Mouse (Mus musculus) MEL (cell line): ENCODE results near the gene Evi2a. TPM values are rescaled to one million over a fixed set of nuclear protein-coding genes. Genes with fewer than 3 reads are reported as not detected.

Experiments used
- DNase-seq: peaks from one replicate; pipeline ENCODE4 v3.0.0; 2011; ENCODE audit warnings: low read depth, low spot score
- H3K27ac ChIP-seq: 2 replicates; pipeline ENCODE4 v1.5.1; 2012; ENCODE audit warnings: low read depth, mild to moderate bottlenecking, control low read depth, low read length, moderate library complexity; ENCODE audit not compliant: control insufficient read depth
- H3K27me3 ChIP-seq, 2 experiments: fragments of 150-350 bp in 1 of 2; sonication (generic) in 1 of 2; 2 replicates each; pipeline ENCODE4 v1.6.1; 2012; ENCODE audit warnings: low read length in 2 of 2, mild to moderate bottlenecking in 2 of 2, improper control_type of control experiment in 1 of 2, moderate library complexity in 1 of 2; ENCODE audit not compliant: insufficient read depth in 2 of 2, control insufficient read depth in 1 of 2
- H3K36me3 ChIP-seq, 2 experiments: 2 replicates each; pipeline ENCODE4 v1.6.1; 2012 to 2014; ENCODE audit warnings: low read length in 2 of 2, improper control_type of control experiment in 1 of 2, inconsistent platforms in 1 of 2, mild to moderate bottlenecking in 1 of 2; ENCODE audit not compliant: insufficient read depth in 2 of 2, control insufficient read depth in 1 of 2
- H3K4me1 ChIP-seq, 2 experiments: fragments of 150-350 bp in 1 of 2; sonication (generic) in 1 of 2; 2 replicates each; pipeline ENCODE4 v1.6.1; 2012; ENCODE audit warnings: low read length in 2 of 2, improper control_type of control experiment in 1 of 2, mild to moderate bottlenecking in 1 of 2; ENCODE audit not compliant: insufficient read depth in 2 of 2, control insufficient read depth in 1 of 2
- H3K4me3 ChIP-seq, 2 experiments: fragments of 150-350 bp in 1 of 2; sonication (generic) in 1 of 2; 2 replicates each; pipeline ENCODE4 v1.5.1; 2012; ENCODE audit warnings: low read depth in 2 of 2, low read length in 2 of 2, mild to moderate bottlenecking in 2 of 2, moderate library complexity in 2 of 2, control low read depth in 1 of 2, improper control_type of control experiment in 1 of 2; ENCODE audit not compliant: control insufficient read depth in 1 of 2, insufficient read depth in 1 of 2
- H3K79me2 ChIP-seq: 2 replicates; pipeline ENCODE4 v1.6.1; 2012; ENCODE audit warnings: mild to moderate bottlenecking, low read length, moderate library complexity; ENCODE audit not compliant: control insufficient read depth, poor library complexity, insufficient read depth
- H3K9ac ChIP-seq: 2 replicates; pipeline ENCODE4 v1.6.1; 2012; ENCODE audit warnings: low read depth, mild to moderate bottlenecking, control low read depth, low read length, moderate library complexity; ENCODE audit not compliant: control insufficient read depth, poor library complexity, severe bottlenecking
- H3K9me3 ChIP-seq: fragments of 150-350 bp; sonication (generic); replicated peaks from 2 replicates; pipeline ENCODE4 v1.6.1; 2012; ENCODE audit warnings: mild to moderate bottlenecking, low read length, improper control_type of control experiment, moderate library complexity; ENCODE audit not compliant: insufficient read depth
- BHLHE40 ChIP-seq: IDR thresholded peaks from 2 replicates; pipeline ENCODE4 v1.6.1; 2012; ENCODE audit warnings: low read depth, mild to moderate bottlenecking, inconsistent platforms, low read length, improper control_type of control experiment, borderline replicate concordance
- CHD1 ChIP-seq: IDR thresholded peaks from 2 replicates; pipeline ENCODE4 v1.6.1; 2012; ENCODE audit warnings: low read depth, mild to moderate bottlenecking, inconsistent platforms, low read length, improper control_type of control experiment
- ELF1 ChIP-seq: IDR thresholded peaks from 2 replicates; pipeline ENCODE4 v1.6.1; 2014; ENCODE audit warnings: low read depth, mild to moderate bottlenecking, inconsistent platforms, low read length, improper control_type of control experiment, moderate library complexity
- EP300 ChIP-seq, 2 experiments: IDR thresholded peaks; 2 replicates each; pipeline ENCODE4 v1.6.1; 2011; ENCODE audit warnings: improper control_type of control experiment in 2 of 2, low read length in 2 of 2, low read depth in 1 of 2, mild to moderate bottlenecking in 1 of 2
- GABPA ChIP-seq: IDR thresholded peaks from 2 replicates; pipeline ENCODE4 v1.6.1; 2012; ENCODE audit warnings: low read depth, mild to moderate bottlenecking, inconsistent platforms, low read length, improper control_type of control experiment, moderate library complexity
- HCFC1 ChIP-seq: IDR thresholded peaks from 2 replicates; pipeline ENCODE4 v1.6.1; 2012; ENCODE audit warnings: low read depth, mild to moderate bottlenecking, inconsistent platforms, low read length, improper control_type of control experiment, moderate library complexity
- JUND ChIP-seq: IDR thresholded peaks from 2 replicates; pipeline ENCODE4 v1.6.1; 2011; ENCODE audit warnings: low read depth, mild to moderate bottlenecking, improper control_type of control experiment, low read length
- MAX ChIP-seq: IDR thresholded peaks from 2 replicates; pipeline ENCODE4 v1.6.1; 2011; ENCODE audit warnings: low read length, improper control_type of control experiment
- MEF2A ChIP-seq: IDR thresholded peaks from 2 replicates; pipeline ENCODE4 v1.6.1; 2014; ENCODE audit warnings: low read depth, mild to moderate bottlenecking, inconsistent platforms, low read length, improper control_type of control experiment; ENCODE audit not compliant: poor library complexity, insufficient replicate concordance, severe bottlenecking; ENCODE audit errors: extremely low read depth
- MYB ChIP-seq: IDR thresholded peaks from 2 replicates; pipeline ENCODE4 v1.6.1; 2011; ENCODE audit warnings: mild to moderate bottlenecking, low read depth, low read length, improper control_type of control experiment
- MYC ChIP-seq: IDR thresholded peaks from 2 replicates; pipeline ENCODE4 v1.6.1; 2011; ENCODE audit warnings: low read depth, mild to moderate bottlenecking, low read length, improper control_type of control experiment, moderate library complexity
- POLR2AphosphoS2 ChIP-seq: IDR thresholded peaks from 2 replicates; pipeline ENCODE4 v1.6.1; 2011; ENCODE audit warnings: low read length, improper control_type of control experiment
- RAD21 ChIP-seq: IDR thresholded peaks from 2 replicates; pipeline ENCODE4 v1.6.1; 2011; ENCODE audit warnings: mild to moderate bottlenecking, low read depth, low read length, improper control_type of control experiment
- RCOR1 ChIP-seq: IDR thresholded peaks from 2 replicates; pipeline ENCODE4 v1.6.1; 2012; ENCODE audit warnings: low read depth, mild to moderate bottlenecking, inconsistent platforms, low read length, improper control_type of control experiment
- SIN3A ChIP-seq: IDR thresholded peaks from 2 replicates; pipeline ENCODE4 v1.6.1; 2012; ENCODE audit warnings: low read length, improper control_type of control experiment, inconsistent platforms
- SMC3 ChIP-seq: IDR thresholded peaks from 2 replicates; pipeline ENCODE4 v1.6.1; 2011; ENCODE audit warnings: low read depth, low read length, improper control_type of control experiment
- UBTF ChIP-seq: IDR thresholded peaks from 2 replicates; pipeline ENCODE4 v1.6.1; 2012; ENCODE audit warnings: low read depth, mild to moderate bottlenecking, inconsistent platforms, low read length, improper control_type of control experiment, moderate library complexity, borderline replicate concordance; ENCODE audit not compliant: insufficient read depth
- ZKSCAN1 ChIP-seq: IDR thresholded peaks from 2 replicates; pipeline ENCODE4 v1.6.1; 2012; ENCODE audit warnings: low read depth, mild to moderate bottlenecking, inconsistent platforms, low read length, improper control_type of control experiment, moderate library complexity
- ZMIZ1 ChIP-seq: IDR thresholded peaks from 2 replicates; pipeline ENCODE4 v1.6.1; 2012; ENCODE audit warnings: low read depth, mild to moderate bottlenecking, inconsistent platforms, low read length, improper control_type of control experiment, moderate library complexity
- ZNF384 ChIP-seq: IDR thresholded peaks from 2 replicates; pipeline ENCODE4 v1.6.1; 2012; ENCODE audit warnings: low read depth, mild to moderate bottlenecking, inconsistent platforms, low read length, improper control_type of control experiment
- polyA plus RNA-seq, 2 experiments: library from polyadenylated mRNA; stranded (reverse) in 1 of 2; unstranded in 1 of 2; fragments of >175 nt in 1 of 2; fragments of >200 nt in 1 of 2; gene quantifications; 2 replicates each; pipeline versions ENCODE4 v1.2.1 to v1.2.4; 2012; ENCODE audit warnings: low replicate concordance in 2 of 2, low read depth in 1 of 2; ENCODE audit not compliant: insufficient read length in 2 of 2, insufficient read depth in 1 of 2, missing spikeins in 1 of 2
- total RNA-seq: library from RNA; depleted of rRNA; stranded (reverse); fragments of 300-350 nt; gene quantifications from 2 replicates; pipeline ENCODE4 v1.2.3, GENCODE M21; 2012

The Evi2a gene
- total and polyA plus RNA-seq, 3 experiments, result 0.18 to 0.19 TPM; not detected in 1

GRCm38 (mm10) chr11:79575383-79576073, 45.1 kb upstream of the Evi2a start:
- H3K36me3 ChIP-seq, result peaks cover 0 to 8% of the 10 kb centered on the region in 2 experiments; a peak in 2 of 4 replicates
- H3K4me1 ChIP-seq, result no peaks in the 10 kb centered on the region
- H3K27me3 ChIP-seq, result no peaks in the 10 kb centered on the region
- H3K27ac ChIP-seq, result no peak overlapping the region
- no peak overlapping the region for H3K4me3 ChIP-seq
- no peaks in the 10 kb centered on the region for H3K79me2 ChIP-seq
- no peaks in the 10 kb centered on the region for H3K9me3 ChIP-seq
- TF ChIP-seq RAD21 (no peak), GABPA (no peak), ELF1 (no peak), SMC3 (no peak), MYC (no peak), MYB (no peak), HCFC1 (no peak), RCOR1 (no peak), SIN3A (no peak), UBTF (no peak), MEF2A (no peak)
- TF ChIP-seq, all 39 proteins: peak for 0
- DNase-seq, result no peak
- H3K9ac ChIP-seq, result no peak overlapping the region

- no peaks in the 10 kb centered on the region for H3K9me3 ChIP-seq
- H3K79me2 ChIP-seq, result no peaks in the 10 kb centered on the region
- H3K9ac ChIP-seq, result no peak overlapping the region
- H3K4me3 ChIP-seq, result no peak overlapping the region
- no peaks in the 10 kb centered on the region for H3K27me3 ChIP-seq
- no peak overlapping the region for H3K27ac ChIP-seq
- TF ChIP-seq JUND (no peak), SMC3 (no peak), UBTF (no peak), MAX (no peak), ZKSCAN1 (no peak)
- H3K4me1 ChIP-seq, result no peaks in the 10 kb centered on the region
- H3K36me3 ChIP-seq, result peaks cover 0 to 14% of the 10 kb centered on the region in 2 experiments; a peak in 2 of 4 replicates
- DNase-seq, result peak; percentile 69
These were observed 43.4 kb upstream of the Evi2a start for GRCm38 (mm10) chr11:79573836-79574235.

GRCm38 (mm10) chr11:79570319-79570718, 39.9 kb upstream of the Evi2a start:
- Histone ChIP-seq H3K9me3 (no peaks in the 10 kb centered on the region), H3K4me1 (no peaks in the 10 kb centered on the region), H3K9ac (no peak overlapping the region), H3K36me3 (peaks cover 0 to 16% of the 10 kb centered on the region in 2 experiments; a peak in 2 of 4 replicates), H3K4me3 (no peak overlapping the region), H3K79me2 (no peaks in the 10 kb centered on the region), H3K27me3 (no peaks in the 10 kb centered on the region), H3K27ac (no peak overlapping the region)
- no peak for DNase-seq
- TF ChIP-seq BHLHE40, result no peak
- TF ChIP-seq POLR2AphosphoS2, result no peak
- no peak for TF ChIP-seq ZMIZ1
- TF ChIP-seq ELF1, result no peak
- no peak for TF ChIP-seq ZNF384
- no peak for TF ChIP-seq CHD1
- TF ChIP-seq EP300 (IDR thresholded peaks at IDR 0.05; ENCODE audit: low read depth in 1 of 2, low read length in 2 of 2), result no peak
